Mouse (Mus musculus) brain, embryonic 14.5 days (tissue): Measurements from ENCODE around the gene Surf2.

ENCODE experiments used
- CTCF ChIP-seq: fragments of 200-500 bp; IDR thresholded peaks from 2 replicates; pipeline ENCODE4 v1.5.1; 2012; ENCODE audit warnings: inconsistent platforms, mild to moderate bottlenecking, moderate library complexity, borderline replicate concordance; ENCODE audit not compliant: insufficient read depth, insufficient read length; ENCODE audit errors: extremely low read depth
- POLR2A ChIP-seq: fragments of 200-500 bp; IDR thresholded peaks from 2 replicates; pipeline ENCODE4 v1.6.1; 2012; ENCODE audit warnings: mild to moderate bottlenecking, inconsistent platforms, borderline replicate concordance; ENCODE audit not compliant: poor library complexity, insufficient read depth, insufficient read length, severe bottlenecking; ENCODE audit errors: extremely low read depth

GRCm38 (mm10) chr2:26951346-26951905 is 35.3 kb downstream of the Surf2 start:
- TF ChIP-seq CTCF (no peak), POLR2A (no peak)
